Mouse (Mus musculus): ENCODE measurements at regions not wholly inside any gene's neighbourhood (a gene's known extent, or its start where the extent isn't known, plus 50 kb on each side); places are given as distances from the start of the nearest gene placed in this dataset.

DNA sequence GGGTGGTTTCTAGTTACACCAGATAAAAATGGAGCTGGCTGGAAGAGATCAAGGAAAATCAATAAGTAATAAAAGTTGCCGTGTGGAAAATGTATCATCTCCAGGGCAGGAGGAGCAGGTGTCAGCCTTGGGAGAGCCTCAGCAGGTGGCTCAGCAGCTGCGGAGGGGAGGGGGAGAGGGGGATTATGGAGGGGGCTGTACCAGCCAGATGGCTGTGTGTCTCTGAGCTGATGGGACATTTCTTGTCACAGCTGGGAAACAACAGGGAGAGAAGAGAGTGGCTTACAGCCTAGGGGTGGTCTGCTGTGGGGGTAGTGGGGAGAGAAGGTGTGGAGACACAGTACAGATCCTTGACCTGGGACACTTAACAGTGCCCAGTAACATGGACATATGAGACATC, 116.5 kb downstream of the Matn1 start:
- H3K9ac ChIP-seq = no peak overlapping the region
- ATAC-seq (ENCODE audit: borderline replicate concordance, extremely low read depth, low FRiP score, low TSS enrichment) = no peak
- whole genome bisulfite sequencing = 11% methylated on average over 2 of the region's 2 CpGs

DNA sequence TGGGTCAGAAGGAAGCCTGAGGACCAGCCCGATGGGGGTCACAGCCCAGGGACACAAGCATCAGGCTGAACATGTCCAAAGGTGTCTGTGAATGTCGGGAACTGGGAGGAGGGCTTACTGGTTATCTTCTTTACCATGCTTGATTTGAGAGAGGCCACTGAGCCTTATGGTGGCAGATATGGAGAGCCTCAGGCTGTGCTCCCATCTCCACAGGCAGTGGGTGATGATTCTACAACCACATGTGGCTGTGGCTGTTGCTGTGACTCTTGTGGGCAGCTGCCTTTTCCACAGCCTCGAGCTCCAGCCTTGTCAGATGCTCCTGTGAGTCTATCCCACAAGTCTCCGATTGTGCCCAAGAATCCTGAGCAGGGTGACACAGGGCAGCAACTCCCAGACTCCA, 118.4 kb downstream of the Matn1 start:
- no peaks in the 10 kb centered on the region for H3K9me3 ChIP-seq
- ATAC-seq (ENCODE audit: borderline replicate concordance, extremely low read depth, low FRiP score, low TSS enrichment) = no peak
- no peaks in the 10 kb centered on the region for H3K4me1 ChIP-seq
- no peak overlapping the region for H3K9ac ChIP-seq
- H3K4me3 ChIP-seq = no peak overlapping the region
- no peak overlapping the region for H3K4me2 ChIP-seq
- WGBS = 57% methylated on average over 4 of the region's 4 CpGs
- H3K27me3 ChIP-seq = no peaks in the 10 kb centered on the region
- H3K36me3 ChIP-seq = no peaks in the 10 kb centered on the region
- H3K27ac ChIP-seq = no peak overlapping the region

More for the DNA sequence above, 116.5 kb downstream of the Matn1 start:
- Histone ChIP-seq H3K36me3 (no peaks in the 10 kb centered on the region), H3K4me2 (no peak overlapping the region), H3K9me3 (no peaks in the 10 kb centered on the region), H3K27ac (no peak overlapping the region), H3K4me1 (no peaks in the 10 kb centered on the region), H3K27me3 (no peaks in the 10 kb centered on the region), H3K4me3 (no peak overlapping the region)

DNA sequence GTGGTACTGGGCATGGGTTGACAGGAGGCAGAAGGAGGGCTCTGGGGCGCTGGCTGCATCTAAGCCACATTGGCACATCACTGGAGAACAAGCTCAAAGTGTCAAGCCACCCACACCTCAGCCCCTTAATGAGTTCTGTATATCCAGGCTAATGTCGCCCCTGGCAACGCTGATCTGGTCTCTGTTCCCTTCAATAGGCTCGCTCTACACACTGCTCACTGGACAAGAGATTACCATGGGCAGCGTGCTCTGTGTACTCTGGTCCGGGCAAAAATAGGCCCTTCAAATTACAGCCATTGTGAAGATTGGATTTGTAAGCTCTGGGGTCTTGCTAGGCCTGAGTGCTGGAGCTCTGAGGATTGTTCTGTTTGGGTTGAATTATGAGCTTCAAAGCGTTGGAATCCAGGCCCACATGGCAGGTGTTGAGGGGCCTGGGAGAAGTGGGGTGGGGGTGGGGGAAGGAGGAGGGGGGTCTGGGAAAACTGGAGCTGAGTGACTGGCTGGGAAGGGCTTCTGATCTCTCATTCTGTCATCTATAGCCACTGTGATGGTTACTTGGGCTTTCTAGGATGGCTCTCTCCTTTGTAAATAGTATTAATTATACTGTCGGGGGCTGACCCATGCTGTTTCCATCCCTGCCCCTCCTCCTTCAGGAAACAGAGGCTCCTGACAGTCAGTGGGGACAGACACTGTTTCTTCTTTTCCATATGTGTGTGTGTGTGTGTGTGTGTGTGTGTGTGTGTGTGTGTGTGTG, 122.2 kb downstream of the Matn1 start:
- Histone ChIP-seq H3K9me3 (no peaks in the 10 kb centered on the region), H3K36me3 (no peaks in the 10 kb centered on the region), H3K27ac (no peak overlapping the region), H3K4me2 (no peak overlapping the region), H3K4me1 (no peaks in the 10 kb centered on the region), H3K27me3 (no peaks in the 10 kb centered on the region), H3K9ac (no peak overlapping the region), H3K4me3 (no peak overlapping the region)
- no peak for ATAC-seq (ENCODE audit: borderline replicate concordance, extremely low read depth, low FRiP score, low TSS enrichment)
- 46% methylated on average over 8 of the region's 8 CpGs for WGBS

DNA sequence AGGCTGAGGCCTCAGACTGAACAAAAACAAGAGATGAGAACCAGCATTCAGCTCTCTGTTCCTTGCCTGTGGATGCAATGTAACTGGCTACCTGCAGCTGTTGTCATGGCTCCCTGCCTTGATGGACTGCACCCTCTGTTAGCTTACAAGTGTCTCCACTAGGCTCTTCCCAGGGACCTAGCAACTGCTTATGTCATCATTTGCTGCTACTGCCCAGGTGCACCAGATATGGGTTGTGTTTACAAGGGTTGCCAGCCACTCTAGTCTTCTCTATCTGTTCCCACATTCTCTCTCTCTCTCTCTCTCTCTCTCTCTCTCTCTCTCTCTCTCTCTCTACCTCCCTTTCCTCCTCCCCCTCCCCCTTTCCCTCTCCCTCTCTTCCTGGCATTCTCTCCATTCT, 126.4 kb downstream of the Matn1 start:
- no peak for ATAC-seq (ENCODE audit: borderline replicate concordance, extremely low read depth, low FRiP score, low TSS enrichment)
- H3K4me2 ChIP-seq = no peak overlapping the region
- no peaks in the 10 kb centered on the region for H3K9me3 ChIP-seq
- no peaks in the 10 kb centered on the region for H3K27me3 ChIP-seq
- H3K36me3 ChIP-seq = no peaks in the 10 kb centered on the region
- H3K9ac ChIP-seq = no peak overlapping the region
- H3K27ac ChIP-seq = no peak overlapping the region
- H3K4me3 ChIP-seq = no peak overlapping the region
- no peaks in the 10 kb centered on the region for H3K4me1 ChIP-seq

DNA sequence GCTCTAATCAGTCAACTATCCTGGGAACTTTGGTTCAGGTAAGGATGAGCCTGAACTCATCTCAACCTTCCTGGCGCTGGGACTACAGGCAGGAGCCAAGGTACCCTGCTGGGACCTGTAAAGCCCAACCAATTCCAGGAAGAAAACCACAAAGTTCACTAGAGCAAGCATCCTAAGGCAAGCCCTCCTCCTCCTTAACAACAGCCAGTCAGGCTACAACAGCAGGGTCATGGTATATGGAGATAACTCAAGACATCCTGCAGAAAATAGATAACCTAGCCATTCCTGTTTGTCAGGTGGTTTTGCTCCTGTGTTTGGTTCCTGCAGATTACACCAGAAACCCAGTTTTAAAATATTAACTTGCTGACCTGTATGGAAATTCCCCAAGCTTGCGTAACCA, 128.4 kb downstream of the Matn1 start:
- H3K36me3 ChIP-seq = no peaks in the 10 kb centered on the region

DNA sequence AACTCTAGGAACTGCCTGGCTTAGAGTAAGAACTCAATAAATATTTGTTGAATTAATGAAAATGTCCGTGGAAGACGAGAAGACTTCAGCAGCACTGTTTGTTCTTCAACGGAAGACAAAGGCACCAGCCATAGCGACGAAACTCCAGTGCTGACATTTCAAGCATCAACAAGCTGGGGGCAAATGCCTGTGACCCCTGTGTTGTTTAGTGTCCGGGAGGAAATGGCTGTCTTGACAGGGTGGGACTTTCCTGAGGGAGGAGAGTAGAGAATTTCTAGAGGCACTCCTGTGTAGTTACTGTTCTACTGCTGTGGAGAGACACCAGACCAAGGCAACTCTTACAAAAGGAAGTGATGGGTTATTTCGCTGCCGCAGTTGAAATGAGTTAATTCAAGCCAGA, 129.2 kb downstream of the Matn1 start:
- no peak for ATAC-seq (ENCODE audit: borderline replicate concordance, extremely low read depth, low FRiP score, low TSS enrichment)
- WGBS = 24% methylated on average over 8 of the region's 8 CpGs
- no peaks in the 10 kb centered on the region for H3K9me3 ChIP-seq
- no peak overlapping the region for H3K4me2 ChIP-seq
- no peaks in the 10 kb centered on the region for H3K27me3 ChIP-seq
- no peak overlapping the region for H3K9ac ChIP-seq
- H3K4me3 ChIP-seq = no peak overlapping the region
- H3K27ac ChIP-seq = no peak overlapping the region
- no peaks in the 10 kb centered on the region for H3K36me3 ChIP-seq
- H3K4me1 ChIP-seq = no peaks in the 10 kb centered on the region

More for the DNA sequence above, 128.4 kb downstream of the Matn1 start:
- Histone ChIP-seq H3K27ac (no peak overlapping the region), H3K27me3 (no peaks in the 10 kb centered on the region), H3K4me1 (no peaks in the 10 kb centered on the region), H3K4me3 (no peak overlapping the region), H3K9ac (no peak overlapping the region), H3K4me2 (no peak overlapping the region), H3K9me3 (no peaks in the 10 kb centered on the region)
- no peak for ATAC-seq (ENCODE audit: borderline replicate concordance, extremely low read depth, low FRiP score, low TSS enrichment)
- WGBS = 84% methylated on average over 2 of the region's 2 CpGs

DNA sequence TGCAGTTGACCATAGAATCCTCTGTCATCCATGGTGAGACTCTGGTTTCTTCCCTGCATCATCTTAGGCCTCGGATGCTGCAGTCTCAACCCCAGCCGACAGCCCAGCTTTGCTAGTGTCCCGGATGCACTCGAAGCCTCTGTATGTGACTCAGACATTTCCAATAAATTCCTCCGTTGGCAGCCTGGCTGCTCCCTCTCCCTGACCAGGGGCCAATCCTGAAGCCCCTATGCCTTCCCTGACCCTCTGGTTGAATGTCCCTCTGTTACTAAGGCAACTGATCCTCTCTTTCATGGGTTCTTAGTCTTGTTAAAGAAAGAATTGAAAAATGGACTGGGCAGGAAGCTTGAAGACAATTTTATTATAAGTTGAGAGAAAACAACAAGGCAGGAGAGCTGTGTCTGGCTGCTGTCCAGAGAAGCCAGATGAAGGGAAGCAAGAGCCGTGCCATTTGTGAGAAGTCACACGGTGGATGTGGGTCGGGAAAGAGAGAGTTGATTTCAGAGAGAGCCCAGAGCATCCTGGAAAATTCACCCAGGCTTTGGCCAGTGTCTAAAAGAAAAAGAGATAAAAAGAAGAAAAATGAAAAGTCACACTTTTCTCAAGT, 131.2 kb downstream of the Matn1 start:
- no peak overlapping the region for H3K4me2 ChIP-seq
- no peak overlapping the region for H3K27ac ChIP-seq
- H3K4me1 ChIP-seq = no peaks in the 10 kb centered on the region
- WGBS = 53% methylated on average over 8 of the region's 8 CpGs
- no peak for ATAC-seq (ENCODE audit: borderline replicate concordance, extremely low read depth, low FRiP score, low TSS enrichment)
- H3K27me3 ChIP-seq = no peaks in the 10 kb centered on the region
- H3K4me3 ChIP-seq = no peak overlapping the region
- H3K36me3 ChIP-seq = no peaks in the 10 kb centered on the region
- no peaks in the 10 kb centered on the region for H3K9me3 ChIP-seq
- no peak overlapping the region for H3K9ac ChIP-seq

- no peak overlapping the region for H3K9ac ChIP-seq
- no peak overlapping the region for H3K4me2 ChIP-seq
- H3K27me3 ChIP-seq = no peaks in the 10 kb centered on the region
- no peak for ATAC-seq (ENCODE audit: borderline replicate concordance, extremely low read depth, low FRiP score, low TSS enrichment)
- no peak overlapping the region for H3K4me3 ChIP-seq
- H3K36me3 ChIP-seq = no peaks in the 10 kb centered on the region
- WGBS = 46% methylated on average over 3 of the region's 3 CpGs
- H3K4me1 ChIP-seq = no peaks in the 10 kb centered on the region
- H3K27ac ChIP-seq = no peak overlapping the region
- no peaks in the 10 kb centered on the region for H3K9me3 ChIP-seq
Observed at GRCm38 (mm10) chr4:131076628-131077027, 132.4 kb downstream of the Matn1 start.

- Histone ChIP-seq H3K27me3 (no peaks in the 10 kb centered on the region), H3K4me1 (no peaks in the 10 kb centered on the region)
Observed at GRCm38 (mm10) chr4:131080113-131080512, 135.9 kb downstream of the Matn1 start.

GRCm38 (mm10) chr4:131083405-131083804, 139.2 kb downstream of the Matn1 start:
- Histone ChIP-seq H3K36me3 (no peaks in the 10 kb centered on the region), H3K4me3 (no peak overlapping the region), H3K9me3 (no peaks in the 10 kb centered on the region), H3K4me1 (no peaks in the 10 kb centered on the region), H3K9ac (no peak overlapping the region), H3K4me2 (no peak overlapping the region), H3K27me3 (no peaks in the 10 kb centered on the region), H3K27ac (no peak overlapping the region)
- no peak for ATAC-seq (ENCODE audit: borderline replicate concordance, extremely low read depth, low FRiP score, low TSS enrichment)
- WGBS = 67% methylated on average over 3 of the region's 3 CpGs

More at GRCm38 (mm10) chr4:131080113-131080512, 135.9 kb downstream of the Matn1 start:
- Histone ChIP-seq H3K4me3 (no peak overlapping the region), H3K9me3 (no peaks in the 10 kb centered on the region), H3K36me3 (no peaks in the 10 kb centered on the region), H3K9ac (no peak overlapping the region), H3K27ac (no peak overlapping the region), H3K4me2 (no peak overlapping the region)
- ATAC-seq (ENCODE audit: borderline replicate concordance, extremely low read depth, low FRiP score, low TSS enrichment) = no peak
- 48% methylated on average over 1 of the region's 1 CpGs for WGBS

DNA sequence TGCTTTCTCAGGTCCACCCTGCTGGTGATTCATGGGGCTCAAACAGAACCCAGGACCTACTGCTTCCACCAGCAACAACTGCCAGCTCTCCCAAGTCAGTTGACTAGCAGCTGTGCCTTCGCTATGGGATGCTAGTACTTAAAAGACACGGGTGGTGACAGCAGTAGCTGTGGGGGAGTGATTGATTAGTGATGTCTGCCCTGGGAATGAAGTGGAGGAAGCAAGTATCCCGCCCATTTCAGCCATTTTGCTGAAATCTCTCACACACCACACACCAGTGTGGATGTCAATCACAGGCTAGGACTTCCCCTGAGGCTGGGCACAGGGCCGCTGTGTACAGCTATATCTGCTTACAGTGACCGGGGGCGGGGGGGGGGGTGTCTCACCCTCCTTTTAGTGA, 153.2 kb downstream of the Matn1 start:
- Histone ChIP-seq H3K4me2 (no peak overlapping the region), H3K27ac (no peak overlapping the region), H3K36me3 (no peaks in the 10 kb centered on the region), H3K9me3 (no peaks in the 10 kb centered on the region), H3K4me1 (no peaks in the 10 kb centered on the region), H3K9ac (no peak overlapping the region), H3K4me3 (no peak overlapping the region), H3K27me3 (no peaks in the 10 kb centered on the region)
- WGBS = 26% methylated on average over 6 of the region's 6 CpGs
- no peak for ATAC-seq (ENCODE audit: borderline replicate concordance, extremely low read depth, low FRiP score, low TSS enrichment)

DNA sequence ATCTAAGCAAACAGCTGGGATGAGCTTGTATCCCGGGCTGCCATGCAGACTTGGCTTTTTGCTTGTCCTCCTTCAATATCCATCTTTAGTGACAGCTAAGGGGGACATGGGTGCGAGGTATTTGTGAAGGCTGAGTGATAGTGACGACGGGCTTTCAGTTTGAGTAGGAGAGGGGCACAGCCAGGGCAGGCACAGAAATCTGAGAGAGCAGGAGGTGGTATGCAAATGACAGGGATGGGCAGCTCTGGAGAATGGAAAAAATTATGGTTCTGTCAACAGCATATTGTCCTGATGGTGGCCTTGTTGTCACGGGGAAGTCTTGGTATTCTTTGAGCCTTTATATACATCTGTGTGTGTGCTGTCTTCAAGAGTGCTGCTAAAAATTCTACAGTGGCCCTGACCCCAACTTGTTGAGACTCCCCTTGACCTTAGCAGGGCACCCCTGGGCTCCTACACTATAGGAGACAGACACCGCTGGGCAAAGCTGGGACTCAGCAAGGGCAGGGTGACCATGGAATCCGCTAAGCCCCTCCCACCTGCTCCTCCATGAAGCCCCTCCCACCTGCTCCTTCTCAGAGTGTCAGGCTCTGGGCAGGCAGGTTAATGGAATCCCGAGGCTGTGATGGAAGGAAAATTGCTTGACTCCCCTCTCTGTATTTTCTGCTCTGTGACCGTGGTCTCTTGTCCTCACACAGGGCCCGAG, 156.1 kb downstream of the Matn1 start:
- no peaks in the 10 kb centered on the region for H3K27me3 ChIP-seq
- no peaks in the 10 kb centered on the region for H3K4me1 ChIP-seq
- H3K27ac ChIP-seq = no peak overlapping the region
- no peak overlapping the region for H3K4me3 ChIP-seq
- 36% methylated on average over 10 of the region's 10 CpGs for WGBS
- ATAC-seq (ENCODE audit: borderline replicate concordance, extremely low read depth, low FRiP score, low TSS enrichment) = peak; percentile 46; the same call in 1 of the 2 replicates
- H3K4me2 ChIP-seq = peak overlapping the region; percentile 36
- H3K9me3 ChIP-seq = no peaks in the 10 kb centered on the region
- no peaks in the 10 kb centered on the region for H3K36me3 ChIP-seq
- H3K9ac ChIP-seq = no peak overlapping the region
